Mouse (Mus musculus) naive thymus-derived CD4-positive, alpha-beta T cell, adult 2 months (primary cell): Measurements from ENCODE around the gene Prkcb.

Source experiments
- DNase-seq: peaks from one replicate; pipeline ENCODE4 v3.0.0-alpha.2; 2011; ENCODE audit warnings: low read depth

The Prkcb gene

DNA sequence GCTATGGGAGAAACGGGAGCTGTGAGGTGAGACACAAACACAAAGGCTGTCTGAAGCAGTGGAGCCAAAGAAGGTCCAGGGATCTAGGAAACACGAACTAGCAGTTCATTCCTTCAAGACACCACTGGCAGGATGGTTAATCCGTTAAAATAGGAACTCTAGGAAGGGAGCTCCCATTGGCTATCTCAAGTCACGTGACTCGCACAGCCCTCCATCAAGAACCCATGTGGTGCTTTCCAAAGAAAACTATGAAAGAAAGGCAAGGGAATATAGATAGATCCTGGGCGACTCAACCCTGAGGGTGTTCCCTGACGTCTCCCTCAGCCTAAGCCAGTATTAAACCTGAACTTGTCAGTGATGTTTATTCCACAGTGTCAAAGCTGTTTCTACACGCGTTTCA is 31.0 kb downstream of the Prkcb start:
- no peak for DNase-seq

DNA sequence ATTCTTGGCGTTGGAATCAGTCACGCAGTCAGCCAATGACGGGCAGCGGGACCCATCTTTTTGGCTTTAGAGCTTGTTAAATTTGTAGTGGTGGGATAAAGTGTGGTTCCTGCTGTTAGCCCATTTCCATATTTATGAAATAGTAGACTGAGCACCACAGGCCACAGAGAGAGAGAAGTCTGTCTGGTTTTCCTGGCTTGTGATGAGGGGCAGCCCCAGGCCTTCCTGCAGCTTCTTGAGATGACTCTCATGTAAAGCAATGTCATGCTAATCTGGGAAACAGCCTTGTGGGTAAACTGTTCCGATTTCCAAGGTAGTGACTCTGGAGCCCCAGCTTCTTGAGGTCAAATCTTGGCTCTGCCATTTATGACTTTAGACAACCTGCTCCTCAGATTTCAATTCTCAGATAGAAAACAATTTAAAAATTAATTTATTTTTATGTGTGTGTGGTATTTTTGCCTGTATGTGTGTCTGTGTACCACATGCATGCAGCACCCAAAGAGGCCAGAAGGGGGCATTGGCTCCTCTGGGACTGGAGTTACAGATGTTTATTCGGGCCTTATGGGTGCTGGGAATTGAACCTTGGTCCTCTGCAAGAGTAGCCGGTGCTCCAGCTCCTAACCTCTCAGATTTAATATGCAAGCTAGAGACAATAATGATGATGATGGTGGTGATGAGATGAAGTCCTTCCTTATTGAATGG is 32.4 kb downstream of the Prkcb start:
- DNase-seq = no peak

DNA sequence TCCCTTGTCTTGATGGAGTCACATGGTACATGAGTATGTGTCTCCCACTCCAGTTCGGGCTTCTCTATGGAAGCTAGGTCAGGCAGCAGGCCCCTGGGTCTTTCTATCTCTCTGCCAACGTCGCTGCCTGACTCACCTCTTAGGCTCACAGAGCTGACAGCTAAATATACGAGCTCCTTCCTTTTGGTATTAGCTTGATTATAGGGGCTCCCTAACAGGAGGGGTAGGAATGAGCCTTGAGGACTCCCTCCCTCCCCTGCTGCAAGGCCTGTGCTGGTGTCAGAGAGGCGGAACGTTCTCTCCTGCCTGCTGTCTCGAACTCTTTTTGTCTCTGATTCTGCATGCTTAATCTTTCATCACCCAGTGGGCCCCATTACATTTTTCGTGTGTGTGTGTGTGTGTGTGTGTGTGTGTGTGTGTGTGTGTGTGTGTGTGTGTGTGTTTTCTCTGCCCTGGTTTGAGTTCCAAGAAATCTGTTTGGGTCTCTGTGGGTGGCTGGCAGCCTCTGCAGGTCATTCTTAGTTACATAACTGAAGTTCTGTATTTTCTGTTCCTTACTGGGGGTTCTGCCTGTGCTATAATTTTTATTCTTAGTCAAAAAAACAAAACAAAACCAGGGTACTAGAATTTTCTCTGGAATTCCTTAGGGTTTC is 33.6 kb downstream of the Prkcb start:
- DNase-seq = no peak

GRCm38 (mm10) chr7:122327942-122328341 is 39.4 kb downstream of the Prkcb start:
- DNase-seq = no peak

- DNase-seq = no peak
Observed at GRCm38 (mm10) chr7:122328466-122328865, 39.9 kb downstream of the Prkcb start.

- no peak for DNase-seq
Observed at GRCm38 (mm10) chr7:122329588-122329987, 41.0 kb downstream of the Prkcb start.

DNA sequence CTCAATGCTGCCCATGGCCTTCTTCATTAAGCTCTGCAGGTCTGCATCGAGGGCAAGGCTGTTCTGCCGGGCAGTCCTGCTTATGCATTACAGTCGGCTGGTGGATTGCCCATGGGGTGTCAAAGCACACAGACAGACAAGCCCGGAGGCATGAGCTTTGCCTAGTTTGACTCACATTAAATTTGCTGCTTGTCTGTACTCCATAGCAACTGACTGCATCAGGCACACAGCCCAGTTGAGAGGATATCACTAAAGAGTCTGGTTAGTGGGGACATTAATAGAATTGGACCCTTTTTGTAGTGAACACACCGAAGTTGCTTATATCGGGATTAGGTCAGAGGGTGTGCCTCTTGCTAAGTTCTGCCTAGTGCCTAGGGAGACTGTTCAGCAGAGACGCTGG is 45.1 kb downstream of the Prkcb start:
- DNase-seq = no peak

DNA sequence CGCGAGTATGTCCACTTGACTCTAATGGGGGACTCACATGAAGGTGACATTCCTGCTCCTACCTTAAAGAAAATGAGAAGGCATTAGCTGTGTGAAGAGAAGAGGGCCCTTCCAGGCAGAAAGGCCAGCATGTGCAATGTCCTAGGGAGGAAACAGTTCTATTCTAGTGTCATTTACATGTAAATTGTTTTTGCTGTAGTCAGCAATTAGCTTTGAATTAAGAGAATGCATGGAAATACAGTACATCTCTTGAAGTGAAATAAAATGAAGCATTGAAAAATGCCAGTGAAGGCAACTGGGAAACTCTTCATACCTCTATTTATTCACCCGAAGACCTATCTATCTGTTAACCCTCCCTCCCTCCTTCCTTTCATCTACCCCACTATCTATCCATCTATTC is 48.8 kb downstream of the Prkcb start:
- DNase-seq = no peak

DNA sequence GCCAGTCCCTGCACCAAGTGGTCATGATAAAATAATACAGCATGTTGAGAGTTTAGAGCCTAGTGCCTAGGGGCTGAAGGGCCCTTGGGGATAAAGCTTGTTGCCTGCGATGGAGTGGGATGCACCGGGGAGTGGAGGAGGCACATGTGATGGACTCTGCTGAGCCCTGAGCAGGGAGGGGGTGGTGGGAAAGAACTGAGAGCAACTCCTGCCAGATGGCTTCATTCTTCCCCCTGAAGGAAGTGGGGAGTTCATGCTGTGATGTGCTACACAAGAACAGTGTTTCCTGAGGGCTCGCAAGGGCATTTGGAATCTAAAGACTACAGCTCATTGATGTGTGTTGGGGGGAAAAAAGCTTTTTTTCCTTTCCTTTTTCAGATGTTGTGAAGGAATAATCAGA is 49.5 kb downstream of the Prkcb start:
- DNase-seq = no peak

DNA sequence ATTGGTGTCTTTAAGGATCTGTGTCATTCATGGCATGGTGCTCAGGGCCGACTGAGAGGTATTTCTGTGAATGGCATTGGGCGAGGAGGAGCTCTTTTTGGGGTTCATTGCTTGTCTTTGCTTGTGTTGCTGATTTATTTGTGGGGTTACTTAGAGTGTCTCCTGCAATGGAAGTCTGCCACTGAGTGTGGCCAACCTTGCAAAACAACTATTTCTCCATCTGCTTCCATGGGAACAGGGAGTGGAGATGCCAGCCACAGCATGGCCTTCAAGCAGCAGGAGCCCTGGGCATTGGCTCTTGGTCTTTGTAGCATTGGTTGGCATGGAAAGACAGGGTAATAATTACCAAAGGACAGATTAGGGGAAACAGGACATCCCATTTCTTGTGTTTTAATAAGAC is 50.9 kb downstream of the Prkcb start:
- no peak for DNase-seq

DNA sequence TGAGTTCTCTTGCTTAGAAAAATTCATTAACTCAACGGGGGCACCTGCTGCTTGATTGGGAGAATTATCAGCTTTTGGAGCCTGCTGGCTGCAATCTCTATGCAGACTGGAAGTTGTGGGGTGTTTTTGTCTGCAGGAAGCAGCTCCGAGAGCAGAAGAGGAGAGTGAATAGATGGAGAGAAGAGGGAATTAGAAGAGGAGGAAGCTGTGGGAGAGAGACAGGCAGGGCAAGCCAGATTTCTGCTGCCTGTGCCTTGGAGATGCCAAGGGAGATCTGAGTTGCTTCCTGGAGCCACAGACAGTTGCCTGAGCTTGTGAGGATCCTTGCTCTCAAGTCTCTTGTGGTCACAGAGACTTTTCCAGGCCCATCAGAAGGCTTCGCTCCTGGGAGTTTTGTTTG is 53.3 kb downstream of the Prkcb start:
- no peak for DNase-seq

GRCm38 (mm10) chr7:122344656-122345055 is 56.1 kb downstream of the Prkcb start:
- no peak for DNase-seq

DNA sequence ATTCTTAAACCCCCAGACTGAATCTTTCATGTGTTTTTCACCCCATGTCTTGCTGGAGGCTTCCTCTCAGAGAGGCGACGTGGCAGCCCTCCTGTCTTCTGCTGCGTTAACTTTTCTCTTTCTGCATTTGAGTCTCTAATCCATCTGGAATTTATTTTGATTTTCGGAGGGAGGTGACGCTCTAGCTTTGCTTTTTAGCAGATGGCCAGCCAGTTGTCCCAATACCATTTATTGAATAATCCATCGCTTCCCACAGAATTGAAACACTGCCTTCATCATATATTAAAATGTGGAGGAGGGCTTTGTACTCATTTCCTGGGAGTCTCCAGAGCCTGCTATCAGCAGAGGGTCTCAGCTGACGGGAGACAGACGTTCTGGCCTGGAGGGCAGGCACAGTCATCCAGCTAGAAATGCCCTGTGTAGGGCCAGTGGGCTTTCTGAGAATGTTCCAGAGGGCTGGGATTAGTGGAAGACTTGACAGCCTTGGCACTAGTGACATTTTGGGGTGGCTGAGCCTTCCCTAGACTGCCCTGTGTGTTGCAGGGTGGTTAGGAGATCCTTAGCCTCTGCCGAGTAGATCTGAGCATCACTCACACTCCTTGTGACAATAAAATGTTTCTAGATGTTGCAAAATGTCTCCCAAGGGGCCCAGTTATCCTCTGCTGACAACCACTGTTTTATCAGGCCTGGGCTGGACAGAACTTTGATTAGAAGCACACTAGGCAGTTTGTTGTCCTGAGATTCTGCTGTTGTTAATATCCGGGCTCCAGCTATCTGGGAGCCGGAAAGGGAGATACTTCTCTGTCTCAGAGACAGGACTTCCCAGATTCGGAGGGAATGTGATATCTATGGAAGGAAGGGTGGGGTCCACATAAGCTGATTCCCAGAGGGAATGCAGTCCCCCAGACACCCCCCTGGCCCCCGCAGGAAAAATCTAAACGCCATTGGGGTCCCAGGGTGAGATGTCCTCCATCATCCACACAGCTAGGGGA is 58.0 kb downstream of the Prkcb start:
- DNase-seq = no peak

DNA sequence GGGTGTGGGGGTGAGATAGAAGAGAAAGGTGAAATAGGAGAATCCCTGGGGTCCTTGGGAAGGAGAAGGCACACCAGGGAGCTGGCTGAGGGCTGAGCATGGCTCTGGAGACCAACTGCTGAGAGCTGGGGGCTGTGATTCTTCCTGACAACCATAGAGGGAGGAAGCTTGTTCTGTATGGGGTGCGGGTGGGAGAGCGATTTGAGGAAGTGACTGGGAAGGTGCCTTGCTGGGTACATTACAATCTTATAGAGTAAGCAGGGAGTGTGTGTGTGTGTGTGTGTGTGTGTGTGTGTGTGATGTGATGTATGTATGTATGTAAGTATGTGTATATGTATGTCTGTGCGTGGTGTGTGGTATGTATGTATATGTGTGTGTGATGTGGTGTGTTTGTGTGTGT is 58.9 kb downstream of the Prkcb start:
- DNase-seq = no peak

DNA sequence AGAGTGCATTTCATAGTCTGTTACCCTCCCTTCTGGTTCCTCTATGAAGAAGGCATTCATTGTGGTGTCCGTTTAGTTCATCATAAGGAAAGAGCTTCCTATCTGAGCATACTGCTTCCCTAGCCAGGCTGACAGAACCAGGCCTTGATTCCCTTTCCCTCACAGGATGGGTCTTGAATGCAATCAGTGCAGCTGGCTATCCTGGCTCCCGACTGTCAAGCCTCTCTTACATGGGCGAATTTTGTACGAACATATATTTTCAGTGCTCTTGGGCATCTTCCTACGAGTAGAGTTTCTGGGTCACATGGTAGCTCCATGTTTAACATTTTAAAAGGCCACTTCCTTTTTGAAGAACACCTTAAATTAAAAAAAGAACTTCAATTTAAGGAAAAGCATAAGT is 61.4 kb downstream of the Prkcb start:
- no peak for DNase-seq

GRCm38 (mm10) chr7:122350741-122351140 is 62.2 kb downstream of the Prkcb start:
- no peak for DNase-seq

- peak; percentile 65 for DNase-seq
Observed at GRCm38 (mm10) chr7:122351816-122352215, 63.3 kb downstream of the Prkcb start.

- no peak for DNase-seq
Observed at GRCm38 (mm10) chr7:122352566-122353277, 64.2 kb downstream of the Prkcb start.

- DNase-seq = no peak
Observed at GRCm38 (mm10) chr7:122353329-122353728, 64.8 kb downstream of the Prkcb start.

GRCm38 (mm10) chr7:122356941-122357340 is 68.4 kb downstream of the Prkcb start:
- no peak for DNase-seq

DNA sequence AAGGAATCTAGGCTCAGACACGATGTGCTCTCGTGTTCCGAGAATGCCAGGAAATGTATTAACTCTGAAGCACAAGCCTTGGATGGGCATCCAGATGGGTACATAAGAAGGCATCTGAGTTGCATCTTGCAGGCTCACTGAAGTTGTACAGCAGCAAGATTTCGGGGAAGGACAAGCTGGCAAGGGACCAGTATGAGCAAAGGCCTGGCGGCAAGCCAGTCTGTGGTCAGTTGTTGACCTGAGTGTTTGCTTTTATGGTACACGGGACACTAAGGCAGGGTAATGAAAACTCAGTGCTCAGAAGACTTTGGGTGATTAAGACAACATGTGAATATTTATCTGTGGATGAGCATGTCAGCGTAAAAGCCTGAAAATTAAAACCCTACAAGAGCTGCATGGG is 69.3 kb downstream of the Prkcb start:
- DNase-seq = no peak

- no peak for DNase-seq
Observed at GRCm38 (mm10) chr7:122366635-122367034, 78.1 kb downstream of the Prkcb start.
